Mouse (Mus musculus) G1E (cell line): Measurements from ENCODE around the gene Kif2b. TPM values are rescaled to one million over a fixed set of nuclear protein-coding genes. Genes with fewer than 3 reads are reported as not detected.

Experiments used
- ATAC-seq: 2 replicates; pipeline ENCODE4 v1.8.0; 2016; ENCODE audit warnings: mild to moderate bottlenecking; ENCODE audit not compliant: insufficient number of reproducible peaks, poor library complexity, low FRiP score, severe bottlenecking; ENCODE audit errors: extremely low read depth
- DNase-seq: peaks from one replicate; pipeline ENCODE4 v3.0.0; 2012; ENCODE audit warnings: low spot score
- H3K27me3 ChIP-seq: 2 replicates; pipeline ENCODE4 v1.6.1; 2012; ENCODE audit warnings: mild to moderate bottlenecking, low read length, inconsistent platforms; ENCODE audit not compliant: insufficient read depth
- H3K36me3 ChIP-seq: replicated peaks from 2 replicates; pipeline ENCODE3; 2012; ENCODE audit warnings: mild to moderate bottlenecking, inconsistent platforms
- H3K4me1 ChIP-seq: 2 replicates; pipeline ENCODE4 v1.6.1; 2012; ENCODE audit warnings: low read depth, low read length, inconsistent platforms, mixed read lengths; ENCODE audit not compliant: insufficient read depth
- H3K4me3 ChIP-seq: 2 replicates; pipeline ENCODE4 v1.5.1; 2012; ENCODE audit warnings: low read depth, mild to moderate bottlenecking, inconsistent platforms, low read length, moderate library complexity, mixed read lengths
- H3K9me3 ChIP-seq: replicated peaks from 2 replicates; pipeline ENCODE4 v1.6.1; 2012; ENCODE audit warnings: inconsistent platforms
- CTCF ChIP-seq: IDR thresholded peaks from 2 replicates; pipeline ENCODE4 v1.5.1; 2012; ENCODE audit warnings: low read depth, low read length, inconsistent platforms, mixed read lengths
- GATA1 ChIP-seq: IDR thresholded peaks from 2 replicates; pipeline ENCODE4 v1.6.1; 2012; ENCODE audit warnings: borderline replicate concordance, low read length, inconsistent platforms, mixed read lengths
- GATA2 ChIP-seq: IDR thresholded peaks from 2 replicates; pipeline ENCODE4 v1.6.1; 2012; ENCODE audit warnings: low read depth, low read length, inconsistent platforms, borderline replicate concordance
- POLR2AphosphoS5 ChIP-seq: IDR thresholded peaks from 2 replicates; pipeline ENCODE4 v1.6.1; 2012; ENCODE audit warnings: low read depth, low read length, inconsistent platforms; ENCODE audit not compliant: insufficient replicate concordance
- TAL1 ChIP-seq: conservative IDR thresholded peaks from 2 replicates; pipeline ENCODE4 v1.6.1; 2012; ENCODE audit warnings: low read depth, low read length, inconsistent platforms, mixed read lengths
- polyA plus RNA-seq: library from polyadenylated mRNA; stranded (reverse); fragments of >175 nt; gene quantifications from 2 replicates; pipeline ENCODE4 v1.2.3, GENCODE M21; 2012
- total RNA-seq, 2 experiments: library from RNA; stranded (forward) in 1 of 2; stranded (reverse) in 1 of 2; fragments of 200-1000 nt in 1 of 2; fragments of >200 nt in 1 of 2; fragmentation: Nextera tagmentation in 1 of 2; gene quantifications; 2 replicates each; pipeline ENCODE4 v1.2.3; 2014 to 2017

Kif2b gene
- total RNA-seq (2014; fragmentation: Nextera tagmentation) (not detected in 2 replicates), total RNA-seq (2017) (0.11 TPM in 1 of 2 replicates, not detected in the other), polyA plus RNA-seq (not detected in 2 replicates)

GRCm38 (mm10) chr11:91577317-91577716 is at the start of gene Kif2b:
TSS of gene Kif2b (minus strand) at chr11:91577558.
- H3K9me3 ChIP-seq = peaks cover 19% of the 10 kb centered on the region
- no peaks in the 10 kb centered on the region for H3K36me3 ChIP-seq
- no peaks in the 10 kb centered on the region for H3K27me3 ChIP-seq
- no peak for DNase-seq
- no peak for TF ChIP-seq CTCF
- TF ChIP-seq POLR2AphosphoS5 = no peak
- TF ChIP-seq GATA1 = no peak
- TF ChIP-seq TAL1 = no peak
- TF ChIP-seq GATA2 = no peak
- no peaks in the 10 kb centered on the region for H3K4me1 ChIP-seq
- H3K4me3 ChIP-seq = no peak within 1 kb of the TSS; the same call in 1 of the 2 replicates
- no peak for ATAC-seq

GRCm38 (mm10) chr11:91593088-91593487 is 15.7 kb upstream of the Kif2b start:
- Histone ChIP-seq H3K27me3 (no peaks in the 10 kb centered on the region), H3K4me1 (no peaks in the 10 kb centered on the region), H3K4me3 (no peak overlapping the region), H3K36me3 (no peaks in the 10 kb centered on the region), H3K9me3 (0 out of 2 replicates have a peak, but pooled peaks cover 4% of the 10 kb centered on the region)
- DNase-seq = no peak
- no peak for ATAC-seq
- no peak for TF ChIP-seq GATA1
- TF ChIP-seq TAL1 = no peak
- TF ChIP-seq CTCF = no peak
- TF ChIP-seq POLR2AphosphoS5 = no peak
- TF ChIP-seq GATA2 = no peak

GRCm38 (mm10) chr11:91576856-91577255 is 502 bp downstream of the Kif2b start:
- DNase-seq = no peak
- no peak overlapping the region for H3K4me3 ChIP-seq
- TF ChIP-seq GATA1 = no peak
- TF ChIP-seq TAL1 = no peak
- TF ChIP-seq POLR2AphosphoS5 = no peak
- no peak for TF ChIP-seq GATA2
- TF ChIP-seq CTCF = no peak
- H3K36me3 ChIP-seq = no peaks in the 10 kb centered on the region
- H3K27me3 ChIP-seq = no peaks in the 10 kb centered on the region
- no peak for ATAC-seq
- no peaks in the 10 kb centered on the region for H3K4me1 ChIP-seq
- H3K9me3 ChIP-seq = peaks cover 19% of the 10 kb centered on the region

GRCm38 (mm10) chr11:91575406-91575805 is 2.0 kb downstream of the Kif2b start:
- ATAC-seq (no peak), DNase-seq (no peak)
- no peaks in the 10 kb centered on the region for H3K36me3 ChIP-seq
- TF ChIP-seq GATA1 (no peak), TAL1 (no peak), POLR2AphosphoS5 (no peak), GATA2 (no peak), CTCF (no peak)
- no peaks in the 10 kb centered on the region for H3K4me1 ChIP-seq
- peaks cover 21% of the 10 kb centered on the region for H3K9me3 ChIP-seq
- H3K27me3 ChIP-seq = no peaks in the 10 kb centered on the region
- no peak overlapping the region for H3K4me3 ChIP-seq

GRCm38 (mm10) chr11:91574477-91574876 is 2.9 kb downstream of the Kif2b start:
- DNase-seq = no peak
- ATAC-seq = peak; percentile 28; the same call in 1 of the 2 replicates
- TF ChIP-seq GATA2 (no peak), POLR2AphosphoS5 (no peak), CTCF (no peak), TAL1 (no peak), GATA1 (no peak)

GRCm38 (mm10) chr11:91530737-91531136 is 46.6 kb downstream of the Kif2b start:
- H3K4me1 ChIP-seq = no peaks in the 10 kb centered on the region
- DNase-seq (no peak), ATAC-seq (no peak)
- H3K4me3 ChIP-seq = no peak overlapping the region
- no peaks in the 10 kb centered on the region for H3K36me3 ChIP-seq
- no peaks in the 10 kb centered on the region for H3K9me3 ChIP-seq
- no peaks in the 10 kb centered on the region for H3K27me3 ChIP-seq
- TF ChIP-seq TAL1 = no peak
- TF ChIP-seq GATA1 = no peak
- no peak for TF ChIP-seq POLR2AphosphoS5
- no peak for TF ChIP-seq CTCF
- no peak for TF ChIP-seq GATA2

More at GRCm38 (mm10) chr11:91574477-91574876, 2.9 kb downstream of the Kif2b start:
- Histone ChIP-seq H3K4me1 (no peaks in the 10 kb centered on the region), H3K9me3 (peaks cover 21% of the 10 kb centered on the region), H3K27me3 (no peaks in the 10 kb centered on the region), H3K36me3 (no peaks in the 10 kb centered on the region), H3K4me3 (no peak overlapping the region)
